Mouse (Mus musculus): ENCODE measurements around the gene Tmem209. TPM values are rescaled to one million over a fixed set of nuclear protein-coding genes. Genes with fewer than 3 reads are reported as not detected.
A peak's percentile ranks its signal among the peaks of the same experiment; 100 is the strongest.

Tmem209 gene
- polyA plus RNA-seq, 1 experiment from 2014 or later = 39.8 TPM

- Histone ChIP-seq H3K27me3 (ENCODE audit: control insufficient read depth, insufficient read depth, low read length) (no peaks in the 10 kb centered on the region), H3K4me3 (ENCODE audit: low read depth, low read length) (no peak overlapping the region), H3K9me3 (ENCODE audit: control insufficient read depth, low read depth, low read length) (no peaks in the 10 kb centered on the region), H3K4me1 (ENCODE audit: control insufficient read depth, insufficient read depth, low read length) (peaks cover 21% of the 10 kb centered on the region), H3K4me2 (replicated peaks; ENCODE audit: low read depth, low read length) (no peak overlapping the region), H3K36me3 (ENCODE audit: control insufficient read depth, insufficient read depth, low read length) (no peaks in the 10 kb centered on the region), H3K9ac (replicated peaks; ENCODE audit: low read depth, low read length) (no peak overlapping the region), H3K27ac (ENCODE audit: low read length) (no peak overlapping the region)
- no peak for ATAC-seq (ENCODE audit: insufficient number of reproducible peaks, insufficient read depth, low FRiP score, low read depth)
Measured at GRCm38 (mm10) chr6:30551193-30551515, 41.6 kb upstream of the Tmem209 start.

- H3K36me3 ChIP-seq (ENCODE audit: control insufficient read depth, insufficient read depth, low read length) = no peaks in the 10 kb centered on the region
Measured at GRCm38 (mm10) chr6:30550496-30551192, 41.1 kb upstream of the Tmem209 start.

GRCm38 (mm10) chr6:30549231-30549761 lies 39.7 kb upstream of the Tmem209 start:
- Histone ChIP-seq H3K4me2 (replicated peaks; ENCODE audit: low read depth, low read length) (peak overlapping the region; percentile 12; the same call in 1 of the 2 replicates), H3K36me3 (ENCODE audit: control insufficient read depth, insufficient read depth, low read length) (no peaks in the 10 kb centered on the region), H3K4me1 (ENCODE audit: control insufficient read depth, insufficient read depth, low read length) (peaks cover 21% of the 10 kb centered on the region), H3K9ac (replicated peaks; ENCODE audit: low read depth, low read length) (no peak overlapping the region), H3K27ac (ENCODE audit: low read length) (peak overlapping the region; percentile 74; the same call in 1 of the 2 replicates), H3K4me3 (ENCODE audit: low read depth, low read length) (no peak overlapping the region), H3K27me3 (ENCODE audit: control insufficient read depth, insufficient read depth, low read length) (no peaks in the 10 kb centered on the region), H3K9me3 (ENCODE audit: control insufficient read depth, low read depth, low read length) (no peaks in the 10 kb centered on the region)
- WGBS = 12% methylated on average over 15 of the region's 15 CpGs
- no peak for ATAC-seq (ENCODE audit: insufficient number of reproducible peaks, insufficient read depth, low FRiP score, low read depth)

More at GRCm38 (mm10) chr6:30550496-30551192, 41.1 kb upstream of the Tmem209 start:
- no peak overlapping the region for H3K27ac ChIP-seq (ENCODE audit: low read length)
- no peak overlapping the region for H3K9ac ChIP-seq (replicated peaks; ENCODE audit: low read depth, low read length)
- peaks cover 21% of the 10 kb centered on the region for H3K4me1 ChIP-seq (ENCODE audit: control insufficient read depth, insufficient read depth, low read length)
- ATAC-seq (ENCODE audit: insufficient number of reproducible peaks, insufficient read depth, low FRiP score, low read depth) = no peak
- H3K27me3 ChIP-seq (ENCODE audit: control insufficient read depth, insufficient read depth, low read length) = no peaks in the 10 kb centered on the region
- H3K9me3 ChIP-seq (ENCODE audit: control insufficient read depth, low read depth, low read length) = no peaks in the 10 kb centered on the region
- 74% methylated on average over 7 of the region's 7 CpGs for WGBS
- no peak overlapping the region for H3K4me3 ChIP-seq (ENCODE audit: low read depth, low read length)
- H3K4me2 ChIP-seq (replicated peaks; ENCODE audit: low read depth, low read length) = no peak overlapping the region

- 28% methylated on average over 9 of the region's 9 CpGs for WGBS
- H3K4me1 ChIP-seq (ENCODE audit: control insufficient read depth, insufficient read depth, low read length) = peaks cover 24% of the 10 kb centered on the region
Measured at GRCm38 (mm10) chr6:30547656-30548306, 38.2 kb upstream of the Tmem209 start.

GRCm38 (mm10) chr6:30547274-30547645 lies 37.7 kb upstream of the Tmem209 start:
- Histone ChIP-seq H3K9me3 (ENCODE audit: control insufficient read depth, low read depth, low read length) (no peaks in the 10 kb centered on the region), H3K4me2 (replicated peaks; ENCODE audit: low read depth, low read length) (peak overlapping the region; percentile 39), H3K27ac (ENCODE audit: low read length) (peak overlapping the region; percentile 83), H3K36me3 (ENCODE audit: control insufficient read depth, insufficient read depth, low read length) (no peaks in the 10 kb centered on the region), H3K4me1 (ENCODE audit: control insufficient read depth, insufficient read depth, low read length) (peaks cover 24% of the 10 kb centered on the region), H3K9ac (replicated peaks; ENCODE audit: low read depth, low read length) (no peak overlapping the region), H3K27me3 (ENCODE audit: control insufficient read depth, insufficient read depth, low read length) (no peaks in the 10 kb centered on the region), H3K4me3 (ENCODE audit: low read depth, low read length) (peak overlapping the region; percentile 9; the same call in 1 of the 2 replicates)
- no peak for ATAC-seq (ENCODE audit: insufficient number of reproducible peaks, insufficient read depth, low FRiP score, low read depth)
- 2% methylated on average over 17 of the region's 17 CpGs for WGBS

More at GRCm38 (mm10) chr6:30547656-30548306, 38.2 kb upstream of the Tmem209 start:
- H3K27ac ChIP-seq (ENCODE audit: low read length) = peak overlapping the region; percentile 83
- H3K4me3 ChIP-seq (ENCODE audit: low read depth, low read length) = no peak overlapping the region
- no peaks in the 10 kb centered on the region for H3K9me3 ChIP-seq (ENCODE audit: control insufficient read depth, low read depth, low read length)
- H3K27me3 ChIP-seq (ENCODE audit: control insufficient read depth, insufficient read depth, low read length) = no peaks in the 10 kb centered on the region
- no peak for ATAC-seq (ENCODE audit: insufficient number of reproducible peaks, insufficient read depth, low FRiP score, low read depth)
- peak overlapping the region; percentile 39 for H3K4me2 ChIP-seq (replicated peaks; ENCODE audit: low read depth, low read length)
- H3K36me3 ChIP-seq (ENCODE audit: control insufficient read depth, insufficient read depth, low read length) = no peaks in the 10 kb centered on the region
- no peak overlapping the region for H3K9ac ChIP-seq (replicated peaks; ENCODE audit: low read depth, low read length)

GRCm38 (mm10) chr6:30546571-30547273 lies 37.1 kb upstream of the Tmem209 start:
- WGBS = 12% methylated on average over 17 of the region's 17 CpGs
- ATAC-seq (ENCODE audit: insufficient number of reproducible peaks, insufficient read depth, low FRiP score, low read depth) = peak; percentile 63; the same call in 1 of the 2 replicates
- H3K27ac ChIP-seq (ENCODE audit: low read length) = peak overlapping the region; percentile 83
- H3K9me3 ChIP-seq (ENCODE audit: control insufficient read depth, low read depth, low read length) = no peaks in the 10 kb centered on the region
- H3K27me3 ChIP-seq (ENCODE audit: control insufficient read depth, insufficient read depth, low read length) = no peaks in the 10 kb centered on the region
- H3K9ac ChIP-seq (replicated peaks; ENCODE audit: low read depth, low read length) = no peak overlapping the region
- peaks cover 24% of the 10 kb centered on the region for H3K4me1 ChIP-seq (ENCODE audit: control insufficient read depth, insufficient read depth, low read length)
- H3K4me3 ChIP-seq (ENCODE audit: low read depth, low read length) = peak overlapping the region; percentile 9; the same call in 1 of the 2 replicates
- no peaks in the 10 kb centered on the region for H3K36me3 ChIP-seq (ENCODE audit: control insufficient read depth, insufficient read depth, low read length)
- peak overlapping the region; percentile 39 for H3K4me2 ChIP-seq (replicated peaks; ENCODE audit: low read depth, low read length)

- H3K4me2 ChIP-seq (replicated peaks; ENCODE audit: low read depth, low read length) = no peak overlapping the region
- ATAC-seq (ENCODE audit: insufficient number of reproducible peaks, insufficient read depth, low FRiP score, low read depth) = no peak
- H3K9ac ChIP-seq (replicated peaks; ENCODE audit: low read depth, low read length) = no peak overlapping the region
- H3K27ac ChIP-seq (ENCODE audit: low read length) = peak overlapping the region; percentile 2; the same call in 1 of the 2 replicates
- H3K4me1 ChIP-seq (ENCODE audit: control insufficient read depth, insufficient read depth, low read length) = peaks cover 28% of the 10 kb centered on the region
- no peaks in the 10 kb centered on the region for H3K27me3 ChIP-seq (ENCODE audit: control insufficient read depth, insufficient read depth, low read length)
- H3K9me3 ChIP-seq (ENCODE audit: control insufficient read depth, low read depth, low read length) = no peaks in the 10 kb centered on the region
- no peaks in the 10 kb centered on the region for H3K36me3 ChIP-seq (ENCODE audit: control insufficient read depth, insufficient read depth, low read length)
- H3K4me3 ChIP-seq (ENCODE audit: low read depth, low read length) = no peak overlapping the region
- WGBS = 70% methylated on average over 7 of the region's 7 CpGs
Measured at GRCm38 (mm10) chr6:30545689-30546088, 36.1 kb upstream of the Tmem209 start.

GRCm38 (mm10) chr6:30543851-30544250 lies 34.3 kb upstream of the Tmem209 start:
- Histone ChIP-seq H3K27ac (ENCODE audit: low read length) (no peak overlapping the region; the same call in 1 of the 2 replicates), H3K9ac (replicated peaks; ENCODE audit: low read depth, low read length) (no peak overlapping the region), H3K27me3 (ENCODE audit: control insufficient read depth, insufficient read depth, low read length) (no peaks in the 10 kb centered on the region), H3K36me3 (ENCODE audit: control insufficient read depth, insufficient read depth, low read length) (no peaks in the 10 kb centered on the region), H3K9me3 (ENCODE audit: control insufficient read depth, low read depth, low read length) (no peaks in the 10 kb centered on the region), H3K4me1 (ENCODE audit: control insufficient read depth, insufficient read depth, low read length) (peaks cover 19% of the 10 kb centered on the region; the same call in 1 of the 2 replicates), H3K4me2 (replicated peaks; ENCODE audit: low read depth, low read length) (peak overlapping the region; percentile 7; the same call in 1 of the 2 replicates), H3K4me3 (ENCODE audit: low read depth, low read length) (no peak overlapping the region)
- ATAC-seq (ENCODE audit: insufficient number of reproducible peaks, insufficient read depth, low FRiP score, low read depth) = no peak
- WGBS = 27% methylated on average over 8 of the region's 8 CpGs
